Mouse (Mus musculus) midbrain, postnatal 0 days (tissue): ENCODE measurements around the gene Gjc2. TPM values are rescaled to one million over a fixed set of nuclear protein-coding genes. Genes with fewer than 3 reads are reported as not detected.

ENCODE experiments used
- ATAC-seq: fragments of 200-750 bp; cut with Nextera tagmentation; 2 replicates; pipeline ENCODE4 v1.8.0; 2017; ENCODE audit warnings: moderate number of reproducible peaks, mild to moderate bottlenecking, moderate TSS enrichment, moderate library complexity; ENCODE audit not compliant: low FRiP score
- DNase-seq: peaks from one replicate; pipeline ENCODE4 v3.0.0-alpha.2; 2015; ENCODE audit warnings: low spot score
- H3K27ac ChIP-seq: fragments of 300-500 bp; sonication (generic); 2 replicates; pipeline ENCODE4 v1.5.1; 2014; ENCODE audit warnings: low read depth, mild to moderate bottlenecking, low read length, mixed read lengths
- H3K27me3 ChIP-seq: fragments of 300-500 bp; sonication (generic); 2 replicates; pipeline ENCODE4 v1.6.1; 2014; ENCODE audit warnings: low read length, control low read depth, mixed read lengths; ENCODE audit not compliant: insufficient read depth
- H3K36me3 ChIP-seq: fragments of 300-500 bp; sonication (generic); 2 replicates; pipeline ENCODE4 v1.6.1; 2014; ENCODE audit warnings: low read length, control low read depth, mixed read lengths; ENCODE audit not compliant: insufficient read depth
- H3K4me1 ChIP-seq: fragments of 300-500 bp; sonication (generic); 2 replicates; pipeline ENCODE4 v1.6.1; 2014; ENCODE audit warnings: mild to moderate bottlenecking, control low read depth, antibody characterized with exemption, low read length, mixed read lengths; ENCODE audit not compliant: insufficient read depth
- H3K4me2 ChIP-seq: fragments of 300-500 bp; sonication (generic); 2 replicates; pipeline ENCODE4 v1.6.1; 2014; ENCODE audit warnings: low read depth, mild to moderate bottlenecking, low read length, mixed read lengths; ENCODE audit not compliant: poor library complexity, severe bottlenecking
- H3K4me3 ChIP-seq: fragments of 300-500 bp; sonication (generic); 2 replicates; pipeline ENCODE4 v1.5.1; 2014; ENCODE audit warnings: low read depth, mild to moderate bottlenecking, low read length, moderate library complexity
- H3K9ac ChIP-seq: fragments of 300-500 bp; sonication (generic); replicated peaks from 2 replicates; pipeline ENCODE4 v1.6.1; 2014; ENCODE audit warnings: mild to moderate bottlenecking, low read length, moderate library complexity, mixed read lengths; ENCODE audit not compliant: poor library complexity, severe bottlenecking
- H3K9me3 ChIP-seq: fragments of 300-500 bp; sonication (generic); 2 replicates; pipeline ENCODE4 v1.6.1; 2016; ENCODE audit warnings: low read length, control low read depth
- CTCF ChIP-seq: IDR thresholded peaks from 2 replicates; pipeline ENCODE4 v1.5.1; 2016; ENCODE audit warnings: antibody characterized with exemption, mild to moderate bottlenecking
- WGBS: fragments of 180-500 bp; shearing (Covaris S2); extraction: QIAGEN DNeasy Blood & Tissue Kit; methylation state at CpG from one replicate; pipeline ENCODE4 v1.1.7; 2014; 5-methylcytosine and 5-hydroxymethylcytosine counted together
- polyA plus RNA-seq: library from polyadenylated mRNA; unstranded; fragments of >200 nt; fragmentation: Nextera tagmentation; extraction: Ambion mirVana; gene quantifications from 2 replicates; pipeline ENCODE4 v1.2.1, GENCODE M21; 2015
- total RNA-seq: library from RNA; depleted of rRNA; stranded (reverse); fragments of >200 nt; gene quantifications from 2 replicates; pipeline ENCODE4 v1.2.3, GENCODE M21; 2014

The Gjc2 gene
- total and polyA plus RNA-seq, 2 experiments from 2014 or later, result 0.38 to 0.44 TPM

DNA sequence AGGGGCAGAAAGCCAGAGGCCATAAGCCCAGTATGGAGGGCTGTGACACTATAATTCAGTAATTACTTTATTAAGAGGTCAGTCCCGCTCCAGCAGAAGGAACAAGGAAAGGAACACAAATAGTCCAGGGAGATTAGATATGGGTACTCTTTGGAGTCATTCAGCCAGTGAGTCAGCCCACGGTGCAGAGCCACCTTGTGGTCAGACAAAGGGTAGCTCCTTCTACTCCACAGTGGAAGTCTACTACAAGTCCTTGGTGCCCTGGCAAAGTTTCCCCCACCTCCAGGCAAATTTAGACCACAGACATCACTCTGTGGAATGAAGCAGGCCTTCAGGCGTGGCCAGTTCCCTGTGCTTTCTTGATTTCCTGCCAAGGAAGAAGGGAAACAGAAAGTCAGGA, 808 bp upstream of the Gjc2 start:
- peak; percentile 84 for TF ChIP-seq CTCF
- no peaks in the 10 kb centered on the region for H3K4me1 ChIP-seq
- H3K4me3 ChIP-seq, result no peak overlapping the region
- H3K9me3 ChIP-seq, result no peaks in the 10 kb centered on the region
- H3K4me2 ChIP-seq, result no peak overlapping the region
- no peaks in the 10 kb centered on the region for H3K27me3 ChIP-seq
- WGBS, result 29% methylated on average over 3 of the region's 3 CpGs
- no peak for ATAC-seq
- DNase-seq, result peak; percentile 73
- peak overlapping the region; percentile 13; the same call in 1 of the 2 replicates for H3K9ac ChIP-seq
- peaks cover 44% of the 10 kb centered on the region for H3K36me3 ChIP-seq
- no peak overlapping the region for H3K27ac ChIP-seq

GRCm38 (mm10) chr11:59176921-59177320, 6.1 kb downstream of the Gjc2 start:
- no peak for TF ChIP-seq CTCF
- H3K27me3 ChIP-seq, result peaks cover 44% of the 10 kb centered on the region
- no peaks in the 10 kb centered on the region for H3K4me1 ChIP-seq
- H3K4me3 ChIP-seq, result no peak overlapping the region
- H3K4me2 ChIP-seq, result no peak overlapping the region
- WGBS, result 12% methylated on average over 32 of the region's 34 CpGs
- no peaks in the 10 kb centered on the region for H3K9me3 ChIP-seq
- H3K36me3 ChIP-seq, result no peaks in the 10 kb centered on the region
- no peak overlapping the region for H3K27ac ChIP-seq
- ATAC-seq (no peak), DNase-seq (no peak)
- H3K9ac ChIP-seq, result no peak overlapping the region

DNA sequence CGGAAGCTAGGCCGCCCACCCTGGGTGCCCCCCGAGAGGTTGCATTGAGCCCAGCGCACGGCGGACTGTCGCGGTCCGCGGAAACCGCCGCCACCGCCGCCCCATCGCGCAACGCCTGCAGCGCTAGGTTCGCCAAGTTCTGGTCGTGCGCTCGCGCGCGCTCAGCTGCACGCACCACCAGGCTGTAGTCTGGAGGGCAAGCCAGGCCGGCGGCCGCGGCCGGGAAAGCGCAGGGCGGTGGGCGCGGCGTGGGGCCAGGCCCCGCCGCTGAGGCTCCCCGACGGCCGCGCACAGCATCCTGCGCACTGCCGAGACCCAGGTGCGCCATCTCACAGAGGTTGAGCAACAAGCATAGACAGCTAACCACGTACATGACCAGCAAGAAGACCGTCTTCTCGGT, 6.5 kb downstream of the Gjc2 start:
- Histone ChIP-seq H3K9ac (no peak overlapping the region), H3K4me2 (peak overlapping the region; percentile 12; the same call in 1 of the 2 replicates), H3K36me3 (no peaks in the 10 kb centered on the region), H3K4me1 (no peaks in the 10 kb centered on the region), H3K4me3 (peak overlapping the region; percentile 5; the same call in 1 of the 2 replicates), H3K27me3 (peaks cover 44% of the 10 kb centered on the region), H3K27ac (no peak overlapping the region), H3K9me3 (no peaks in the 10 kb centered on the region)
- ATAC-seq, result no peak
- no peak for TF ChIP-seq CTCF
- WGBS, result 1% methylated on average over 46 of the region's 48 CpGs
- no peak for DNase-seq

- TF ChIP-seq CTCF, result no peak
- H3K9me3 ChIP-seq, result no peaks in the 10 kb centered on the region
- H3K27me3 ChIP-seq, result peaks cover 44% of the 10 kb centered on the region
- H3K4me1 ChIP-seq, result no peaks in the 10 kb centered on the region
- H3K27ac ChIP-seq, result no peak overlapping the region
- 43% methylated on average over 6 of the region's 6 CpGs for WGBS
- H3K36me3 ChIP-seq, result no peaks in the 10 kb centered on the region
- DNase-seq (no peak), ATAC-seq (no peak)
- H3K9ac ChIP-seq, result no peak overlapping the region
- no peak overlapping the region for H3K4me3 ChIP-seq
- no peak overlapping the region for H3K4me2 ChIP-seq
These were observed 8.7 kb downstream of the Gjc2 start for GRCm38 (mm10) chr11:59174189-59174838.

DNA sequence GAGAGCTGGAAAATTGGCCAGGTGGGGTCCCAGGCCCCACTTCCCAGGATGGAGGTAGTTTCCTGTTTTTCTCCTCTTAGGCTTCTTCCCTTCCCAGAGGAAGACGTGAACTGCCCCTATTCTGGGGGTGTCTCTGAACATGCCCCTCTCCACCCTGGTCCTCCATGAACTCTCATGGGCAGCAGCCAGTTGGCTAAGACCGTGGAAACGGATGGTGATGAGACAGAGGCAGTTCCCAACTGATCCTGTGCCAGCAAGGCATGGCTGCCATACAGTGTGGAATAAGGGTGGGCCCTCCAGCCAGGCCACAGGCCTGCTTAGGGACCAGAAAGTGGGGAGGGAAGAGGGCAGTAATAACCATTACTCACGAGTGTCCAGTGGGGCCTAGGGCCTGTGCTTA, 12.5 kb downstream of the Gjc2 start:
- Histone ChIP-seq H3K4me2 (no peak overlapping the region), H3K9me3 (no peaks in the 10 kb centered on the region), H3K4me3 (no peak overlapping the region), H3K4me1 (no peaks in the 10 kb centered on the region), H3K9ac (no peak overlapping the region), H3K27me3 (peaks cover 13% of the 10 kb centered on the region), H3K27ac (no peak overlapping the region), H3K36me3 (no peaks in the 10 kb centered on the region)
- WGBS, result 74% methylated on average over 4 of the region's 4 CpGs
- no peak for TF ChIP-seq CTCF
- no peak for DNase-seq
- ATAC-seq, result no peak

DNA sequence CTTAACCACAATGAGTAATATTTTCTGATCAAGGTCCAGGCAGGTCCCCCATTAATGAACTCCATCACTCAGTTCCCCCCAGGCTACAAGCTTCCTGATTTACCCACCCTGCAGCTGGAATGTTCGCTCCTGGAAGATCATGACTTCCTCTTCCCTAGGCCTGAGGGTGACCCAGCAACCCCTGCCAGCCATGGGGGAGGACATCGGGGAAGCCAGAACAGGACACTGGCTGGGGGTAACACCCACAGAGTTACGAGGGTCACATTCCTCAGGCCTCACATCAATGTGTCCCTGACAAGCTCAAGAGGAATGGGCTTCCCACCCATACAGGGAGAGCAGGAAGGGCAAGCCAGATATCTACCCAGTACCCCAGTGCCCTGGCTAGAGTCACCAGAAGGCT, 13.2 kb downstream of the Gjc2 start:
- no peak overlapping the region for H3K9ac ChIP-seq
- no peak for ATAC-seq
- H3K4me3 ChIP-seq, result no peak overlapping the region
- H3K27me3 ChIP-seq, result peaks cover 6% of the 10 kb centered on the region; the same call in 1 of the 2 replicates
- no peak for TF ChIP-seq CTCF
- DNase-seq, result no peak
- H3K4me2 ChIP-seq, result no peak overlapping the region
- WGBS, result 73% methylated on average over 3 of the region's 3 CpGs
- H3K9me3 ChIP-seq, result no peaks in the 10 kb centered on the region
- no peaks in the 10 kb centered on the region for H3K4me1 ChIP-seq
- no peaks in the 10 kb centered on the region for H3K36me3 ChIP-seq
- no peak overlapping the region for H3K27ac ChIP-seq
